Mouse (Mus musculus) midbrain, postnatal 0 days (tissue): ENCODE data around the gene Ovgp1. TPM values are rescaled to one million over a fixed set of nuclear protein-coding genes. Genes with fewer than 3 reads are reported as not detected.

Source experiments
- ATAC-seq: fragments of 200-750 bp; cut with Nextera tagmentation; 2 replicates; pipeline ENCODE4 v1.8.0; 2017; ENCODE audit warnings: moderate number of reproducible peaks, mild to moderate bottlenecking, moderate TSS enrichment, moderate library complexity; ENCODE audit not compliant: low FRiP score
- DNase-seq: peaks from one replicate; pipeline ENCODE4 v3.0.0-alpha.2; 2015; ENCODE audit warnings: low spot score
- H3K27ac ChIP-seq: fragments of 300-500 bp; sonication (generic); 2 replicates; pipeline ENCODE4 v1.5.1; 2014; ENCODE audit warnings: low read depth, mild to moderate bottlenecking, low read length, mixed read lengths
- H3K27me3 ChIP-seq: fragments of 300-500 bp; sonication (generic); 2 replicates; pipeline ENCODE4 v1.6.1; 2014; ENCODE audit warnings: low read length, control low read depth, mixed read lengths; ENCODE audit not compliant: insufficient read depth
- H3K36me3 ChIP-seq: fragments of 300-500 bp; sonication (generic); 2 replicates; pipeline ENCODE4 v1.6.1; 2014; ENCODE audit warnings: low read length, control low read depth, mixed read lengths; ENCODE audit not compliant: insufficient read depth
- H3K4me1 ChIP-seq: fragments of 300-500 bp; sonication (generic); 2 replicates; pipeline ENCODE4 v1.6.1; 2014; ENCODE audit warnings: mild to moderate bottlenecking, control low read depth, antibody characterized with exemption, low read length, mixed read lengths; ENCODE audit not compliant: insufficient read depth
- H3K4me2 ChIP-seq: fragments of 300-500 bp; sonication (generic); 2 replicates; pipeline ENCODE4 v1.6.1; 2014; ENCODE audit warnings: low read depth, mild to moderate bottlenecking, low read length, mixed read lengths; ENCODE audit not compliant: poor library complexity, severe bottlenecking
- H3K4me3 ChIP-seq: fragments of 300-500 bp; sonication (generic); 2 replicates; pipeline ENCODE4 v1.5.1; 2014; ENCODE audit warnings: low read depth, mild to moderate bottlenecking, low read length, moderate library complexity
- H3K9ac ChIP-seq: fragments of 300-500 bp; sonication (generic); replicated peaks from 2 replicates; pipeline ENCODE4 v1.6.1; 2014; ENCODE audit warnings: mild to moderate bottlenecking, low read length, moderate library complexity, mixed read lengths; ENCODE audit not compliant: poor library complexity, severe bottlenecking
- H3K9me3 ChIP-seq: fragments of 300-500 bp; sonication (generic); 2 replicates; pipeline ENCODE4 v1.6.1; 2016; ENCODE audit warnings: low read length, control low read depth
- CTCF ChIP-seq: IDR thresholded peaks from 2 replicates; pipeline ENCODE4 v1.5.1; 2016; ENCODE audit warnings: antibody characterized with exemption, mild to moderate bottlenecking
- WGBS: fragments of 180-500 bp; shearing (Covaris S2); extraction: QIAGEN DNeasy Blood & Tissue Kit; methylation state at CpG from one replicate; pipeline ENCODE4 v1.1.7; 2014; 5-methylcytosine and 5-hydroxymethylcytosine counted together
- polyA plus RNA-seq: library from polyadenylated mRNA; unstranded; fragments of >200 nt; fragmentation: Nextera tagmentation; extraction: Ambion mirVana; gene quantifications from 2 replicates; pipeline ENCODE4 v1.2.1, GENCODE M21; 2015
- total RNA-seq: library from RNA; depleted of rRNA; stranded (reverse); fragments of >200 nt; gene quantifications from 2 replicates; pipeline ENCODE4 v1.2.3, GENCODE M21; 2014

The Ovgp1 gene
- total and polyA plus RNA-seq, 2 experiments from 2014 or later, result 4.8 to 7.6 TPM

DNA sequence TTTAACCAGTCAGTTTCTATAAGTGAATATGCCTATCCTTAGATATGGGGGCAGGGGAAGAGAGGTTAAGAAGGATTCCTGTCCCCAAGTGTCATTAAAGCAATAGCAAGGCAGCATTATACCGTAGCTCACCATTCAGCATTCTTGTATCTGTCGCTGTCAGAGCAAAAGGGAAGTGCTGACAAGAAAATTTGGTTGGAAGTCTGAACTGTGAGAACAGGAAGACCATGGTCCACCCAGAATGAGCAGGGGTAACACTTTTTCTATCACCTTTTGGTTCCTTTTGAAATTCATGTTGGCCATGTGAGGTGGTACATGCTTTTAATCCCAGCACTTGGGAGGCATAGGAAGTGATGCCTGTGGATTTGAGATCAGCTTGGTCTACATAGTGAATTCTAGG, 42.4 kb upstream of the Ovgp1 start:
- no peak overlapping the region for H3K4me2 ChIP-seq
- H3K4me3 ChIP-seq, result no peak overlapping the region
- H3K4me1 ChIP-seq, result no peaks in the 10 kb centered on the region
- H3K27ac ChIP-seq, result no peak overlapping the region
- ATAC-seq, result no peak
- 83% methylated on average over 2 of the region's 2 CpGs for WGBS
- no peak for TF ChIP-seq CTCF
- DNase-seq, result no peak
- H3K9ac ChIP-seq, result no peak overlapping the region
- H3K27me3 ChIP-seq, result no peaks in the 10 kb centered on the region
- H3K36me3 ChIP-seq, result no peaks in the 10 kb centered on the region
- H3K9me3 ChIP-seq, result no peaks in the 10 kb centered on the region

DNA sequence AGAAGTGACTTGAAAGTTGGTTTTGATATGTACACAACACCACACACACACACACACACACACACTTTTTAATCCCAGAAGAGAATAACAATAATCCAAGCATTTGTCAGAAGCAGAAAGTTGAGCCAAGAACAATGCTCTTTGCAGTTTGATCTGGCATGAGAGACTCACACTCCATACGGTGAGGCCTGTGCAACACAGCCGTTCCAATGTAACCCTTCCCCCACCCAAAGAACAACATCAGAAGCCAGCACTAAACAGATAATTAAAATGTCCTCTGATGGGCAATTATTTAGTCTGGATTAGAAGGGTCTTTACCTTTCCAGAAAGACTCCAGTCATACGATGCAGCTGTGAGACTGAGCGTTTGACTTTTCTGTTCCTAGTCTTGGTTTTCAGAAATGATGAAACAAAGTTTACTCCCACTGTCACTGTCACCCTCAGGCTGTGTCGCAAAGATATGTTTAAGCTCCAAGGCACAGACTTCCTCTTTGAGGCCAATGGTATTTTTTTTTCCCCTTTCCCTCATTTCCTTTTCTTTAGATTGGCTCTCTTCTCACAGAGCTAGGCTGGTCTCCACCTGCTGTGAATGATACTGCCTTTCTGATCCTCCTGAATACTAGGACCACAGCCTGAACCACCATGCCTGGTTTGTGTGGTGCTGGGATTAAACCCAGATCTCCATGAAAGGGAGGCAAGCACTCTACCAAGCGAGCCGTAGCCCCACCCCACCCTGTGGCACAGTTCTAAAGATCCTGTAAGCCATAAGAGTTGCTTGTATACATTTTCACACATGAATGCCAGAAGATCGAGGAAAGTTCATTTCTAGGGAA, 41.1 kb upstream of the Ovgp1 start, which contains the start of gene I830077J02Rik:
TSS of gene I830077J02Rik (minus strand) at position 425 of the 832 bp plus-strand sequence.
- no peaks in the 10 kb centered on the region for H3K27me3 ChIP-seq
- TF ChIP-seq CTCF, result no peak
- H3K4me1 ChIP-seq, result no peaks in the 10 kb centered on the region
- H3K4me2 ChIP-seq, result no peak within 1 kb of the TSS
- DNase-seq (no peak), ATAC-seq (no peak)
- H3K27ac ChIP-seq, result no peak within 1 kb of the TSS
- H3K9me3 ChIP-seq, result no peaks in the 10 kb centered on the region
- WGBS, result 89% methylated on average over 8 of the region's 8 CpGs
- no peaks in the 10 kb centered on the region for H3K36me3 ChIP-seq
- no peak within 1 kb of the TSS for H3K4me3 ChIP-seq
- H3K9ac ChIP-seq, result no peak within 1 kb of the TSS

DNA sequence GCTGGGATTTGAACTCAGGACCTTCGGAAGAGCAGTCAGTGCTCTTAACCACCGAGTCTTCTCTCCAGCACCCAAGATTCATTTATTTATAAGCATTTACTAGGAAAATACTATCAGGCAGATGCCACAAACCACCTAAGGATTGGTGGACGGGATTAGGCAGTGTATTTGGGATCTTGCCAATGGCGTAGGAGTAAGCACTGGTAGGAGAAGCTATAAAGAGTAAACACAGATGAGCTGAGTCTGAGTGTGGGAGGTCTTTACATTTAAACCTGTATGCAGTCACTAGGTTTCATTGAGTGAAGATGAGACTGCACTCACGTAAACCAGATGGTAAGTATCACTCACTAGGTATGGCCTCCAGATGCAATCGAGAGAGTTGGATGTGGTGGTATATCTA, 39.6 kb upstream of the Ovgp1 start:
- Histone ChIP-seq H3K27me3 (no peaks in the 10 kb centered on the region), H3K4me2 (no peak overlapping the region), H3K36me3 (0 out of 2 replicates have a peak, but pooled peaks cover 2% of the 10 kb centered on the region), H3K9ac (no peak overlapping the region), H3K4me1 (no peaks in the 10 kb centered on the region), H3K4me3 (no peak overlapping the region), H3K27ac (no peak overlapping the region), H3K9me3 (no peaks in the 10 kb centered on the region)
- no peak for TF ChIP-seq CTCF
- WGBS, result 95% methylated on average over 6 of the region's 6 CpGs
- no peak for ATAC-seq
- DNase-seq, result no peak

DNA sequence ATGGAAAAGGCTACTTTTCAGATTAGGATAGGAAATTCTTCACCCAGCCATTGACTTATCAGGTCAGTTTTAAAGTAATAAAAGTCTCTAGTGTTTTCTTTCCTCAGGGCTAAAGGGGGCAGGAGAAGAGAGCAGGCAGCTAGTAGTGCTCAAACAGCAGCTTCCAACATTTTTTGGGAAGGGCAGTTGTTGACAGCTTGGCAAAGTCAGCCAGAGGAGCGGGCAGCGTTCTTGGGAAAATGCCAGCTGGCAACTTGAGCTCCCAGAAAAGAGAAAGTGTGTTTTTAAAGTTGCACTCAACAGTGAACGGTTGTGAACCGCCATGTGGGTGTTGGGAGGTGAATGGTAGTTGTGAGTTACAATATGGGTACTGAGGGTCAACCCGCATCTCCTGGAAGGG, 38.5 kb upstream of the Ovgp1 start:
- no peaks in the 10 kb centered on the region for H3K9me3 ChIP-seq
- 73% methylated on average over 5 of the region's 5 CpGs for WGBS
- TF ChIP-seq CTCF, result no peak
- no peak overlapping the region for H3K27ac ChIP-seq
- ATAC-seq (no peak), DNase-seq (peak; percentile 41)
- no peak overlapping the region for H3K4me3 ChIP-seq
- no peaks in the 10 kb centered on the region for H3K27me3 ChIP-seq
- no peak overlapping the region for H3K4me2 ChIP-seq
- H3K4me1 ChIP-seq, result no peaks in the 10 kb centered on the region
- H3K36me3 ChIP-seq, result 0 out of 2 replicates have a peak, but pooled peaks cover 2% of the 10 kb centered on the region
- no peak overlapping the region for H3K9ac ChIP-seq

DNA sequence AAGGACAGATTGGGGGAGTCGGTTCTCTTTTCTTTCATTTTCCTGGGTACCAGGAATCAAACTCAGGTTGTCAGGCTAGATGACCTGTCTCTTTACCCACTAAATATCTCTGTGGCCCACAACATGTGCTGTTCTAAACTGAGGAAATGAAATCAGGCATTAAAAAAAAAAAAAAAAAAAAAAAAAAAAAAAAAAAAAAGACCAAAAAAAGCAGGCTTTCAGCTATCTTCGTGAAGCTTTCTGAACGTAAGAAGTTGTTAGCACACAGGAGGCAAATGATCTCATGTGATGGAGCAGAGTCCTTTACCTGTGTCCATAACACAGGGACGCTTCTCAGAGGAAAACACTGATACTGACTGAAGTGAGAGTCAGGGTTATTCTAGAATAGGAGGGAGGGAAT, 37.4 kb upstream of the Ovgp1 start:
- Histone ChIP-seq H3K4me3 (no peak overlapping the region), H3K27ac (no peak overlapping the region), H3K9me3 (no peaks in the 10 kb centered on the region), H3K4me1 (no peaks in the 10 kb centered on the region), H3K4me2 (no peak overlapping the region), H3K36me3 (peaks cover 5% of the 10 kb centered on the region; the same call in 1 of the 2 replicates), H3K9ac (no peak overlapping the region), H3K27me3 (no peaks in the 10 kb centered on the region)
- TF ChIP-seq CTCF, result no peak
- no peak for DNase-seq
- no peak for ATAC-seq
- WGBS, result 94% methylated on average over 4 of the region's 4 CpGs

DNA sequence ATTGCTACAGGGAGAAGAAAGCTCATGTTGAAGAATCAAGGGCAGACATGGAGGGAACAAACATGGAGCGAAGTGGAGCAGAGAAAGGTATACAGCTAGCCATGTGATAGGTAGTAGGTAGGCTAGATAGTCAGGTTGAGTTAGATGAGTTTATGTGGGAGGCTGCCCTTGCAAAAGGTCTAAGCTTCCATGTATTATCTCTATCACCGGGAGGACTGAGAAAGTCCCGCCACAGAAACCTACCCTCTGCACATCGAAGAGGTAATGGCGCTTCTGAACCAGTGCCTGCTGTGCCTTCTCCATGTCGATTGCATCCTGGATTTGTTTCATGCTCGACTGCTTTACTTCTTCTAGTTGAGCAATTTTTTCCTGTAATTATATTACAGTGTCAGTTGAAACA, 22.2 kb upstream of the Ovgp1 start:
- H3K4me1 ChIP-seq, result no peaks in the 10 kb centered on the region
- TF ChIP-seq CTCF, result no peak
- DNase-seq (no peak), ATAC-seq (no peak)
- H3K27me3 ChIP-seq, result no peaks in the 10 kb centered on the region
- H3K4me2 ChIP-seq, result no peak overlapping the region
- peaks cover 27% of the 10 kb centered on the region for H3K36me3 ChIP-seq
- no peaks in the 10 kb centered on the region for H3K9me3 ChIP-seq
- H3K27ac ChIP-seq, result no peak overlapping the region
- no peak overlapping the region for H3K4me3 ChIP-seq
- 94% methylated on average over 7 of the region's 7 CpGs for WGBS
- no peak overlapping the region for H3K9ac ChIP-seq
